Mouse (Mus musculus) frontal cortex, postnatal 14 days (tissue): ENCODE results near the gene Mgmt.

Experiments used
- DNase-seq, 2 experiments: peaks; one replicate each; pipeline ENCODE4 v3.0.0; 2022; ENCODE audit warnings: low spot score in 2 of 2

The Mgmt gene

DNA sequence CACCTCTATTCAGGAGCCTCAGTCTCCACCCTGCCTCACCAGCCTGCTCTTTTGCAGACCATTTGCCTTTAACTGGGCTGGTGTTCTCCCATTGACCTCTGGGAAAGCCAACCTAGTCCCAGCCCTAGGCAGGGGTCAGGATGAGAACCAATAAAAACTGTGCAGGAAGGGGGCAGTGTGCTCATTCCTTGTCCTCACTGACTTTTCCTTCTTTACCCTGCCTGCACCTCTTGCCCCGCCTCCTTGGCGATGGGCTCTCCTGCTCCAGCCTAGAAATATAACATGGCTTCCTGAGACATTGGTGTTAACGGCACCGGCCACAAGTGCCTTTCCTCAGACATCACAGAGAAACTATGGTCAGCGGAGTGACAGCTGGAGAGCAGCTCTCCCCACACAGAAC is 161.7 kb downstream of the Mgmt start:
- no peak for DNase-seq

DNA sequence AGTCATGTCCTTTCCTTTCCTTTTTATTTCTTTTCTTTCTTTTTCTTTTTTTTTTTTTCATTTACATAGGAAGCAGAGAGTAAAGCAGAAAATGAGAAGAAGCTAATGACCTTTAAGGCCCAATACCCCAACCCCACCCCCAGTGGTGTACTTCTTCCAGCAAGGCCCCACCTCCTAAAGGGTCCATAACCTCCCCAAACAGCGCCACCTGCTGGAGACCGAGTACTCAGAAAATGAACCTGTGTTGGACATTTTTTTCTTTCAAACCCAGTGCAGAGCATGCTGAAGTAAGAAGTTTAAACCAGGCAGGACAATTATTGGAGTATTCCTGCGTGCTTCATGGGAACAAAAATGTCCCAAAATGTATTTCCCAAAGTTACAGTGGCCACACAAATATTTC is 166.1 kb downstream of the Mgmt start:
- no peak for DNase-seq

DNA sequence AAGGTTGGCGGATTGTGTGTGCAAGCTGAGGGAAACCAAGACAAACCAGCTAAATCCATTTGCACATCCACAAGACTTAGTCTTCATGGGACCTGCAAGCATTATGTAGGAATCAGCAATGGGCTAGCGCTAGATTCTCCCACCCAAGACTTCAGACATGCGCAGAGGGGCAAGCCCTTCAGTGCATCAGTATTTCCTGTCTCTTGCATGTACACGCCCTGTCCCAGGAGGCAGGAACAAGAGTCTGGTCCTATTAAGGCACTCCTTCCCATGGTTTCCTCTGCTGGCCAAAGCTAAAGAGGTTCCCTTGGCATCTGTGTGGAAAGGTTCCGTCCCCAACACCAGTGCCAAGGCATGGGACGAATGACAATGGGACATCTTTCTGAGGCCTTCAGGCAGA is 166.7 kb downstream of the Mgmt start:
- no peak for DNase-seq

DNA sequence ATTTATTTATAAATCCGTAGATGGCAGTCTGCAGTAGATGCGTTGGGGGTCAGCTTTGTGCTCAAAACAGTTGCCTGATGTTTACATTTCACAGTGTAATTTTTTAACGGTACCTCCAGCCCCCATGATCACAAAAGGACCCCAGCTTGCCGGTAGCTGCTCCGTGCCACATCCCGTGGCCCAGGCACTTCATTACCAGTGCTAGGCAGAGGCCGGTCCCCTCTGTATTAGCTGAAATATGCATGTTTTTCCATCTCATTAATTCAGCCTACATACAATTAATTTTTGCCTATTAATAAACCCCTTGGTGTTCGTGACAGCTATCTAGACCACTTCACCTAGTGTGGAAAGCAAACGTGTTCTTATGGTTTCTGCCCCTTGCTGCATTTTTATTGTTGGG is 169.8 kb downstream of the Mgmt start:
- DNase-seq, result no peak

DNA sequence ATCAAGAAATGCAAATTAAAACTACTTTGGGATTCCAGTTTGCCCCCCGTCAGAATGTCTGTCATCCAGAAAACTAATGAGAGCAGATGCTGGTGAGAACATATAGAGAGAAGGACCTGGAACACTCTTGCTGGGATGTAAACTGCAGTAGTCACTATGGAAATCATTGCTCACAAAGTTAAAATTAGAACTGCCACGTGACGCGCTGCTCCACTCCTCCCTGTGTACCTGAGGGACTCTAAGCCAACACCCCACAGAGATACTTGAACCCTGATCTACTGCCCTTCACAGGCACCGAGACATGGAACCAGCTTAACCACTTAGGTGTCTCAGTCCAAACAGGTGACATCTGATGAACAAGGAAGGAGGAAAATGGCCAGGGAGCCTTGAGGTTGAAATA is 171.0 kb downstream of the Mgmt start:
- DNase-seq, result no peak

DNA sequence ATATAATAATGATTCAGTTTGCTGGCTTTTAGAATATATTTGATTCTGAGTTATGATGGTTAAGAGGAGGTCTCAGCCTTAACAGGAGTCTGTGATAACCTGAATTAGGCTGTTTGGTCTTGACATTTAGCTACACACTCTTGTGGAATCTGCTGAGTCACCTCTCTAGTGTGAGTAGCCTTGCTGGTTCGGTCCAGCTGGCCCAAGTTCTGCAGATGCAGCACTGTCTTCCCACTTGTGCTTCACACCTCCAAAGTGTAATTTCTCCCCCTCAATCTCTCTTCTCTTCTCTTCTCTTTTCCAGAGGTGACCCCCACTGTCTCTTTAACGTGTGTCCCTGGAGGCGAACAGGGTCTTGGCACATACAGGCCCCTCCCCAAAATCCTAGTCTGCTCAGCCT is 171.8 kb downstream of the Mgmt start:
- DNase-seq, result no peak

DNA sequence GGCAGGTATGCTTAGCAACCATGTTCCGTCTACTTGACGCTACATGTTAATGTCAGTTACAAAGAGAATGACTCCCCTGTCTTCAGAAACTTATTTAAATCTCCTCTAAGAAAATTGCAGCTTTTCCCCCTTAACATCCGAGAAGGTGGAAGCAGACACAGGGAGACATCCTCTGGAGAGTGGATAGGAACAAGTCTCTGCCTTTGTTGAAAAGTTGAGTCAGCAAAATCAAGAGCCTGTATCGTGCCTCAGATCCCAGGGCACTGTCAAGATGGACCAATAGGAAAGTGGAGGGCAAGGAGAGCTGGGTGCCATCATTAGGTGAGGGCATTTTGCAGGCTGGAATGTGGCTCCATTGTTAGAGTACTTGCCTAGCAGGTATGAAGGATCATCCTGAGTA is 172.6 kb downstream of the Mgmt start:
- DNase-seq, result no peak

DNA sequence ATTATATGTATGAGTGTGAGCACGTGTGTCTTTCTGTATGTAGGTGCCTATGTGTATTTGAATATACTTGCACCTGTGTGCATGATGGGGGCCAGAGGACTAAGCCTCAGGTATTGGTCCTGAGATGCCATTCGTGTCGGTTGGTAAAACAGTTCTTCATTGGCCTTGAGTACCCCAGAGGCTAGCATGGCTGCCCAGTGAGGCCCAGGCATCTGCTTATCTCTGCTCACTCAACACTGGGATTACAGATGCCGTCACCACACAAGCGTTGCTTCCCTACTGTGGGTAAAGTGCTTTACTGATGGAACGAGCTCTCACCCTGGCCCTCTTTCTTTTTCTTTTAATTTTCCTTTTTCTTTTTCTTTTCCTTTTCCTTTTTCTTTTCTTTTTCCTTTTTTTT is 173.3 kb downstream of the Mgmt start:
- DNase-seq, result no peak

DNA sequence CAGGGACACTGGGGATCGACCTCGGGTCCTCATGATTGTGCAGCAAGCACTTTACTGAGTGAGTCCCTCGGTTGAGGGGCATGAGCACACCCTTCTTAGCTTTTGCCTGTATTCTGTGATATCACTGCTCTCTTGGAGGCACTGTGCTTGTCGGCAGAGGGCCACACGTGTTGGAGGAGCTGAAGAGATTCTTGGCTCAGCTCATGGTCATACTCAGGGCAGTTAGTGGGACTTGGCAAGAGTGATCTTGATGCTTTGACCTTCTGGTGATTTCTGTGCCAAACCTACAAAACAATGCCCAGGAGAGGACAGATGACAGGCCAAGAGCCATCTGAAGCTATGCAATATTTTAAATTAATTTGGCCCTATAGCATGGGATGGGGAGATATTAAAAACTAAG is 174.4 kb downstream of the Mgmt start:
- DNase-seq, result no peak

DNA sequence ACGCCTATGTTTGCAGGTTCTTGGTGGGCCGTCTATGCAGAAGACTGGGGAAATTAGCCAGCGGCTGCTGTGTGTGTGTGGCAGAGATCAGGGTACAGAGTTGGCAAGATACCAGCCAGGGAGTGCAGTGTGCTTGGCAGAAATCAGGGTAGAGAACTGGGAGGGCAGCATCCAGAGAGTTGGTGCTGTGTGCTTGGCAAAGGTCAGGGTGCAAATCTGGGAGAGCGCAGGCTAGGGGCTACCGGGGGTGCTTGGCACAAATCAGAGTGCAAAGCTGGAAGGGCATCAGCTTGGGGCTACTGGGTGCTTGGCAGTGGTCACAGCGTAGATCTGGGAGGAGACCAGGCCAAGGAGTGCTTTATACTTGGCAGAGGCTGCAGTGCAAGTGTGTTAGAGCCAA is 175.4 kb downstream of the Mgmt start:
- DNase-seq, result no peak

DNA sequence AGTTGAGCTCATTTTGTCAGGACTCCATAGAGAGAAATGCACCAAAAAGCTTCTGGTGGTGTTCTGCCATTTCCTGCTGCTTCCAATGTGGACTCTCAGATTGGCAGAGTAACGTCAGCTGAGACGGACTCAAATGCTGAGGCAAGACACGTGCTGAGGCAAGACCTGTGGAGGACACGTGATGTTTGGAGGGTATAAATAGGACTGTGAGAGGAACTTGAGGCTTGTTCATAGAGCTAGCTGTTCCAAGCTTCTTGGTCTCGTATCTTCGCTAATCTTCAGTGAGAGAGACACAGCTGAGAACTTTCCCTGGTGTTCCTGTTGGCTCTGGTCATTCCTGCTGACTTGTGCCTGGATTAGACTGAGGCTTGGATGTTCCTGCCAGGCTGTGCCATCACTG is 176.9 kb downstream of the Mgmt start:
- no peak for DNase-seq

DNA sequence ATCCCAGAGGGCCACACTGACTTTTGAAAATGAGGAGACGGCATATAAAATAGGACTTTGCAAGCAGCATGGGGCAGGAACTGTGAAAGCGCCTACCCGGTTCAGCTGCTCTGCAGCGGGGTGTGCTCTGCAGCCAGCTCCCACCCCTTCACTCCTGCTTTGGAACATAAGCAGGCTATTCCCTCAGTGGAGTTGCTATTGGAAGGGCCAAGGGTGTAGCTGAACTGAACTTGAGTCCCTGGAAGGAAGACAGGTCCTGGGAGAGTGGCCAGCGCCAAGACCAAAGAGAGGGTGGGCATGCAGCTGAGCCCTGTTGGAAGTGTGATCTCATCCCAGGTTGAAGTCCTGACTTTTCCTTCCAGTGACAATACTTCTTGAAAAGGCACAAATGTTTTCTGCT is 179.5 kb downstream of the Mgmt start:
- no peak for DNase-seq

DNA sequence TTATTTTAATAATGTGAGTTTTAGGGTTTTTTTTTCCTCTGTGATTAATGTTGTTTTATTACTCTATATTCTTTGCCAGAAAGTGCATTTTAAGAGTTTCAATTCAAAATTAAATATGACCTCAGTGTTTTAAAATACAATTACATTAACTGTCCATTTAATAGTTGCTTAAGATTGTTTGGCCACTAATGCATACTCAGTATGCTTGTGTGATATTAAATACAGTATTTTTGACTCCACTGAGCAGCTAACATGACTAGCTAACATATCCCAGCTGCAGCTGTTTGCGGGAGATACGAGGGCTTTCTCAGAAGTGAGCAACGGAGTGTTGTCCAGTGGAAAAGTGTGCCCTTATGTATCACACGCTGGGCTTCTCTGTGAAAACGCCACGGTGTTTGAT is 179.9 kb downstream of the Mgmt start:
- DNase-seq, result no peak

DNA sequence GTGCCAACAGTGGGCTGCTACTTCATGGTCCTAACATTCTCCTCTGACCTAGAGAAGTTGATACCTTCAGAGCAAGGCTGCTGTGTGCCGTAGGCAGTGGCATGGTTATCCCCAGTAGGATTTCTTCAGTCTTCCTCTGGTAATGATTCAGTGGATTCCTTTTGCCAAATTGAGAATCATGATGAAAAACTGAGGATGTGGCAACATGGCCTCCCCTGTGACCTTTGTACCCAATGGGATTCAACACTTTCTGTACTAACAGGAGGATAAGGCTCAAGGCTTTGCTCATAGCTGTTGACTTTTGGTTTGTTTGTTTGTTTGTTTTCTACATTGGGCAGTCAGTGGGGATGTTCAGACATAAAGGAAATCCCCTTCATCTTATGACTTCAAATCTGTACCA is 180.9 kb downstream of the Mgmt start:
- DNase-seq, result no peak

DNA sequence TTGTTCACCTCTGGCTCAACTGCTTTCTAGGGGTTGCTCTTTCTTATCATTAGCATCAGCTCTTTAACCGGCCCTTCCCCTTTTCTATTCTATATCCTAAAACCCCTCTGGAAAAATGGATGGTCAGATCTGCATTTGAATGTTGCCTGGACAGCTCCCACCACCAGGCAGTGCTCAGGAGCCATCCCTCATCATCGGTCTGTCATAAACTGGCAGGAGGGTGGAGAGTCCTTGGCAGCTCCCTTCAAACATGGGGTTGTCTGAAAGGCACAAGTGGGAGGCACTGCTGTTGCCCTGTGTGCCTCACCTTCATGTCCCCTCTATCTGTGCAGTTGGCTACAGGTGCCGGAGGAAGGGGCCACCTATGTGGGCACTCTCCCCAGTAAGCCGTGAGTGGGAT is 185.8 kb downstream of the Mgmt start:
- DNase-seq, result no peak

DNA sequence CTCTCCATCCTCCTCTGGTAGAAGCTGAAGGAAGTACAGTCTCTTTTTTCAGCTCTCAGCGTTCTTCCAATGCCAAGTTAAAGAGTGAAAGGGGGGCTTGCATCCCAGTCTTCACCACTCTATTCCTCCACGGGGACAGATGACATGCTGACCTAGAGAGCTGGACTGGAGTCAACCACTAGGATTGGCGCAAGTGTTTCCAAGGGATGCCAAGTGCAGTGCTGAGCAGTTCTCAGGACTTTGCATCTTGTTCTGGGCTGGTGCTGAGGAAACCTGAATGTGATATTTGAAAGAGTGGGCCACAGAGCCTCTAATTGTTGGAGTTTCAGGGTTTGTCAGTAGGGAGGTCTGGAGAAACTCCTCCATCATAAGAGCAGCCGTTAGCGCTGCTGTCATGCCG is 187.8 kb downstream of the Mgmt start:
- DNase-seq, result no peak

DNA sequence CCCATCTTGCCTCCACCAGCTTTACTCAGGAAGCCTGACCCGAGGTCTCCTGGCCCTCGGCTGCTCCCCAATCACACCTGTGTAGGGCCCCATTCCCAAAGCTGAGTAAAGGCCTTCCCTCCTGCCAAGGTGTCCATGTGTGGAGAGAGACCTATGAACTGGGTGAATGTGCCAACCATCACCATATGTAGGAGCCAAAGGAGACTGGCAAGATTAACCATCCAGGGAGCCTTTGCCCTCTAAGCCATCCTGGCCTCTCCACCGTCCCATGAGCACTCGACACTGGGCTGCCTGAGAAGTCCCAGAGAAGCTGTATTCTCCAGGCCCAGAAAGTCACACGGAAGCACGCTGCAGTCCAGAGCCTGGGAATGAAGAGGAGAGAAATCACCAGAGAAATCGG is 190.2 kb downstream of the Mgmt start:
- DNase-seq, result no peak

DNA sequence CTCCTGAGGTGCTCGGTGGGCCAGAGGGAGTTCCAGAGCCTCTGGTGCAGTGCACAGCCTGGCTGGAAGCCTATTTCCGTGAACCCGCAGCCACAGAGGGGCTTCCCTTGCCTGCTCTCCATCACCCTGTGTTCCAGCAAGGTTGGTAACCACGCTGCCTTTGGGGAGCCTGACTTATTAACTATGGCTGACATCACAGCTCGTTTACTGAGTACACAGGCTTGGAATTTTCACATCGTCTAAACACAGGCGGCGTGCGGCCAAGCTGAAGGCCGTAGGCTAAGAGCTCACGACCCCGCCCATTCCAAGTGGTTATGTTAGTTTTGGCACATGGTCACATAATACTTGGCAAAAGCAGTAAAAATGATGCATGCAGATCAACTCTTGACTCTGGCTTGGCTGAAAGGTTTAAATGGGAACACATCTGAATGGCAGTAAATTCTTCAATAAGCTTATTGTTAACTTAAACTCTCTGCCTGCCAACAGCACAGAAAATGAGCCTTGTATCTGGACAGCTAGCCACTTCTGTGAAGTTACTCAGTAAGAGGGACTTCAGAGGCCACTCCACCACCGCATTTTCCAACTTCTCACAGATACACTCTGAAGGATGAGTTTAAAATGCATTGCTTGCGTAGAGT is 191.7 kb downstream of the Mgmt start:
- no peak for DNase-seq

DNA sequence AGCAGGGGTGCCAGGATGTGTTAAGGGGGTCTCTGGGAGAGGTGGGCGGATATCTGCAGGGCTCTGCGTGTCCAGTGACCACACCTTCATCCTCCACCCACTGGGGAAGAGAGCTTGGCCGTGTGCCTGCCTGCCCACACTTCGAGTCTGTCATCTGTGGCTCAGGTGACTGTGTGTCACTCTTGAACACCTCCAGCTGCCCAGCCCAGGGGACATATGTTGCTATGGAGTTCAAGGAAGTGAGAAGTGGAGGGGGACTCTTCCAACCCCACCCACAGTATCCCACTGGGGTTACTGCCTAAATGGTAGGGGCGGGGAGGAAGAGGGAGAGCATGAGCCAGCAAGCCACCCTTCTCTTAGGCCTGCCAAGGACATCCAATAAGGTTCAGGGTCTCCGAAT is 192.7 kb downstream of the Mgmt start:
- DNase-seq, result no peak

DNA sequence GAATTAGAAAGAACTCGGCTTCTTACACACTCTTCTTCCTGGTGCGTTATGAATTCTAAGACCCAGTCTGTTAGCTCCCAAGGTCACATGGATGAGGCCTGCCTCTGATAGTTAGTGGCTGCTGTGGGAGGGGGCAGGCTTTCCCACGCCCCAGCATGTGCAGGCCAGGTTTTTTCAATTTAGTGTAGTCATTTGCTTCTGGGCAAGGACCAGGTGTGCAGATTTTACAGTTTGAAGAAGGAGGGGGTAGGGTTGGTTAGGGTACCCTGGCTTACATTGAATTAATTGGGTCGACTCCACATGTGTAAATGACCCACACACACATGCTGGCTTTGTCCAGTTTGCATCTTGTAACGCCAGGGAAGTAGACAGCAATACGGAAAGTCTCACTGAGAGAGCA is 193.7 kb downstream of the Mgmt start:
- DNase-seq, result no peak

DNA sequence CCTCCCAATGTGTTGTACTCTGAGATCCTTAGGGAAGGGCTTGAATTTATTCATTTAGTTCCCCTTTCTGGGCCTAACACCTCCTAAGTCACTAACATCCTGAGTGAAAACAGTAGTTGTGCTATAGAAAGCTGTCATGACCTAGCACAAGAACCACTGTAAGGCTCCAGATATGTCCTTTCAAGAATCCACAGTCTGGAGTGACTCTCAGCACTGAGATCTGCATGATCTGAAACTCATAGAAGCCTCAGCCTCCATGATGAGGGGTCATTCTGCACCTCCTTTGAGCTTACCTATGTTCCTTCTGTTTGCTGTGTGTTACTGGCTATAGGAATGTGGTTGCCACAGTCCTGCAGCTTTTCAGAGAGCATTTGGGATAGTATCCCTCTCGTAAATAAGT is 200.1 kb downstream of the Mgmt start:
- DNase-seq, result no peak

DNA sequence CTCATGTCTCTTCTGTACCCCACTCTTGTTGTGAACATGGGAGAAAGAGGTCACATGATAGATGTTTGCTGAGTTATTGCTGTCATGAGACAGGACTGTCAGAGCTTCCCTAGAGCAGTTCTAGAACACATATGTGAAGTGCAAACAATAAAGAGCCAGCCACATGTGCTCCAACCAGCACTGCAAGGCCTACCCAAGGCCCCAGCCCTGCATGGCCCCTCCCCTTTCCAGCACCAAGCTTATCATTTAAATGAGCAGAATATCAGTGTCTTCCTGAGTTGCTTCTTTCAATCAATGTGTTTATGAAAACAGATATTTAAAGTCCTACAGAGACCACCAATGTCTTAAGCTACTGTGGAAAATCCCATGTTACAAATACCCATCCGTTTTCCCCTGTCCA is 201.3 kb downstream of the Mgmt start:
- no peak for DNase-seq

DNA sequence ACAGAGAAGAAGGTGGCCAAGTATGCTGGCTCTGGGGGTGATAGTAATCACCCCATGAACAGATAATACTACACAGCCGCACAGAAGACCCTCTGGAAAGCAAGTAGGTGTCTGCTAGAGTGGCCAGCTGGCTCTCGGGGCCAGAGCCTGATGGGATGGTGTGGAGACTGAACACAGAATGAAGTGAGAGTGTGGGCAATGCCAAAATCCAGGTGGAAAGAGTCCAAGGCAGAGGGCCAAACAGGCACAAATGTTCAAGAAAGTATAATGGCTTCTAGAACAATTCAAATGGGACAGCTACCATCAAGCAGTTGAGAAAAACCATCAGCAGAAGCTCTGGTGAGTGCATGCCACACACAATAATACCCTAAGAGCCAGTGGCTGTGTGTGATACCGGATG is 205.4 kb downstream of the Mgmt start:
- DNase-seq, result no peak

DNA sequence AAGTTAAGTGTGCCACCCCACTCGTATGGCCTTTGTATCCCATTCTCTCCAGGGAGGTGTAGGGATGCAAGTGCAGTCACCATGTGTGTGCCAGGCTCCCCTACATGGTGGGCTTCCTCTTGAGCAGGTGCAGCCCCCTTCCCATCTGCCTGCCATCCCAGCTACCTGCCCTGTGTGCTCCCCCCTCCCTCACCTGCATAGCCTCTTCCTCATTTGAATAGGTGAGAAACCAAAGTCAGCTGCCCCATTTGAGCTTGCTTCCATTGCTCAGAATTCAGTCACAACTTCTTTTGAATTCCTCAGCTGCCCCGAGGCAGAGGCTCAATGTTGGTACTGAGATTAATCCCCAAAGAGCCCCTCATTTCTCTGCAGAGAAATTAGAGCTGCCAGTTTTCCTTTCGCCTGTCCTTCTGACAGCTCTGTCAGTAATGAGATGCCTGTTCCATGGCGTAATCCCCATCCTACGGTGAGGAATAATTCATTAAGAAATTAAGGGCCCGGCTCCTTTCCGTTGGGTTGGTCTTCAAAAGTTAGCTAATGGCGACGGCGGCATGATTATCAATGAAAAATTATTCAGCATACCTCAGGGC is 208.3 kb downstream of the Mgmt start:
- DNase-seq, result no peak
